Mouse (Mus musculus): Measurements from ENCODE around the gene Cap1.

Gene Cap1

DNA sequence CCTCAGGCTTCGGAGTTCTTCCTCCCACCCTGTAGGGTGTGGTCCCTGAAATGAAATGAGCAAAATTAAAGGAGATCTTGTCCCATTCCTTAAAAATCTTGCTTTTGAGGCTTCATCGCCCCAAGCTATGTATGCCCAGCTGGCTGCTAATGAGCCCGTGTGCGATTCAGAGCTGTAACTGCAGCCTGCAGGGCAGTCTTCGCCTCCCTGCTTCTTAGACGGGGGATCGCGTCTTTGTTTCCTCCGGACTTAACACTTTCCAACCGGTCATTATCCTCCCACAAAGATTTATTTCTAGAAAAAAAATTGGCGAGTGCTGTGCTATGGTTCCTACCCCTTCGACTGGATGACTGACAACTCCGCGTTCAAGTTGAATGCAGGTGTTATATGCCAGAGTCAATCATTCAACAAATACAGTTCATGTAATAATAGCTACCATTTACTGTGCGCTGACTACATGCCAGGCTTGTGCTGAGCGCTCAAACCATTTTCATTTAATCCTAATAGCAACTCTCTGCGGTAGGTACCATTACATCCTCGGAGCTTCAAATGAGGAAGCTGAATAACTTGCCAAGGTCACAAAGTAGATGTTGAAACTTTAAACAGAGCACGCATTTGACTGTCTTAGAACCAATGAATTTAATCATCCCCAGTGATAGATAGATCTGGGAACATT is 861 bp upstream of the Cap1 start:
- no peak for DNase-seq

DNA sequence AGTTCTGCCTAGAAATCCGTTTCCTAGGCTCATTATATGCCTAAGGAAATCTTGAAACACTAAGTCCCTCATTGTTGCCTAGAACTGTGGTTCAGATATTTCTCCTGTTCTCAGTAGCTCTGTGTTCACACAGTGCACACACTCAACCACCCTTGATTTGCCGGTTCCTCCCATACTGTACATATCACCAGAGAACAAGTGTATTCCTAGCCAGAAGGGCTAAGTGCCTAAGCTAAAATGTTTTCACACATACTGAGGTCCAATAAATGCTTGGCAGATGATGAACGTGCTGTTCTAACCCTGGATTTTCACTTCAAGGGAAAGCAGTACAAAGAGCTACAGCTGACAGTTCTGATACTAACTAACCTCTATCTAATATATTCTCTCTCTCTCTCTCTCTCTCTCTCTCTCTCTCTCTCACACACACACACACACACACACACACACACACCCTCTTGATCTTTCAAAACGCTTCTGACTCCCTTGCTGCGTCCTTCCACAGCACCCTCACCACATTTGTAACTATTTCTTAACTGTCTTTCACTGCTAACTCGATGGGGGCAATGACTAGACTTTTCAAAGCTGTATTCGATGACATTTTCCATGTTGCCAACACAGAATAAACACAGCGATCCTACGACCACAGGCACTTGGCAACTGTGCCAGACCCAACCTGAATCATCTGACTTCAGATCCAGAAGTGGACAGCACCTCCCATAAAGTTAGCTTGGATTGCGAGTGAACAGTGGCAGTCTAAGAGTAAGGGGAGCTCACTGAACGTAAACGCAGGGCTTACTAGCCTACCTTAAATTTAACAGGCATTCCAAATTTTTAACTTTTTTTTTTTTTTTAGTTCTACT is 1.1 kb downstream of the Cap1 start:
- DNase-seq = peak; percentile 34

DNA sequence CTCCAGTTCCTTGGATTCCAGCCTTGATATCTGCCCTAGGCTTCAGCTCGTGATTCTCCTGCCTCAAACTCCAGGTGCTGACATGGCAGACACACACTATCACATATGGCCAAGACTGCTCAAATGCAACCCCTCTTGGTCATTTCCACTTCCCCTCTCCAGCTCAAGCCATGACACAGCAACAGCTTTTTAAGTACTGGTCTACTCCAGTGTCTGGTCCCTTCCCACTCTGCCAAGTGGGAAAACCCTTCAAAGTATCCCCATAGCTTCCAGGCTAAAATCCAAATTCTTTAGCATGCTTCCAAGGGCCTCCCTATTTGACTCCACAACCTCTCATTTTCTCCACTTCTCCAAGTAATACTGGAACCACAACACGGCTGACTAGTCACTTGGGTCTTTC is 1.8 kb downstream of the Cap1 start:
- DNase-seq = no peak

DNA sequence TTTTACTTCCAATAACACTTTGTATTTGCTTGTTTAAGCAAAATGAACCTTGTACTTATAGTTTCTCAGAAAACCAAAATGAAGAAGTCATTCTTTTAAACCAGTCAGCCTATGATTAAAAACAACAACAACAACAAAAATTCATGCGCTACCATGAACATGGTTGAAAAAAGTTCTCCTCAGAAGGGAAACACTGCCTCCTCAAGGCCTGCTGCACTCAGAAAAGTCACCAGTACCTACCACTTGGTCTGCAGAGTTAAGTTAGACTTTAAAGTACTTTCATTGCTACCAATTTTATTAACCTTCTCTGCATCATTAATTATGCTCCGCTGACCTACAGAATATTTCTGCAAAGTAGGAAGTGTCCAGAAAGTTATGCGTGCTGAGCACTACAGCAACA is 2.6 kb downstream of the Cap1 start:
- no peak for DNase-seq

DNA sequence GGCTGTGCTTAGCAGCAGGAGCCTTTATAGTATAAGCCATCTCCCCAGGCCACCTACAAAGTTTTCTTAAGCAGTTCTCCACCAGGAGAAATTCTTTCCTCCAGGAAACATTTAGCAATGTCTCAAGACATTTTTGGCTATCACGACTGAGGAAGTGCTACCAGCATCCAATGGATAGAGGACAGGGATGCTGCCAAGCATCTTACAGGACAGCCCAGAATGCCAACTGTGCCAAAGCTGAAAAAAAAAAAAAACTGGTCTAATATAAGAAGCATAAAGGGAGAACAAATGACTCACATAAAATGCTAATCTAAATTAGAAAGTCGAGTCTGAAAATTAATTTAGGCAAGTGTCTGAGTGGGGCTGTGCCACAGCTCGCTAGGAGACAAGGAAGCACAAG is 3.3 kb downstream of the Cap1 start:
- DNase-seq = no peak

DNA sequence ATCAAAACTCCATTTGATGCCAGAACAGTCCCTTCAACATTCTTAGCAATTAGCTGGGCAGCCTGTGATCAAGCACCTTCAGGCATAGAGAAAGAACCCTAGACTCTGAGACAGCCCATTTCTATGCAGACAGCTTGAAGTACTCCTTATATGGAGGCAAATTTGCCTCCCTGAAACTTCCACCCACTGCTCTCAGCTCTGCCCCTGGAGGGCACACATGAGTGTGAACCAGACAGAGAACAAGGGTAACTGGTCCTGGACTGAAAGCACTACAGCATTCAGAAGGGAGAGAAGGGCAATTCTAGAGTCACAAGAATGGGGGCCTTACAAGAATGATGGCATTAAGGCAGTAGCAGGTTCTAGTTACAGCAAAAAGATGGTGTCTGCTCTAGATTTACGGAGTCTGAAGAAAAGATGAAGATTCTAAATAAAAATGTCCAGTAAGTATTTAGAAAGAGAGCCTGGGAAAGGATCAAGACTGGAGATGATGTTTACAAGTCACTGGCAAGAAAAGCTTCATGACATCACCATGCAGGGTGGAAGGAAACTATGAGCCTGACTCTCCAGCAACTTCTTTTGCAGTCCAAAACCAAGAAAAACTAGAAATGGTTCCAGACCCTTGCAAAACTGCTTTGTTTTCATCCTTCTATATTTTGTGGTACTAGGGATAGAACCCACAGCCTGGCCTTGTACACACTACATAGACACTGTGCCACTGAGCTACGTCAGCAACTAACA is 7.4 kb downstream of the Cap1 start:
- DNase-seq = peak; percentile 19

DNA sequence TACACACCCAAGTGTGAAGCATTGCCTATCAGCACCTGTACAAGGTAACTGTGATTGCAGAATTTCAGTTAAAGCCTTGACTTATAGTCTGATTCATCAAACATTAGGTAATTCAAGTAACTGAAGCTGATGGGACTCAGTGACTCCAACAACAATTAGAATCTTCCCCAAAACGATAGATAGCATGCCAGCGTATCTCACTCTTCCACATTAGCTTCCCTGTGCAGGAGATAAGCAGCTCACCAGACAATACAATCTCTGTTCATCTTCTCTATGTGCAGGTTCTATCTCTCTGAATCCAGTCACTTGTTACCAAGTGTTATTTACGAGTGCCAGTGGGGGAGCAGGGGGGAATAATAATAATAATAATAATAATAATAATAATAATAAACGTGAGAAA is 12.3 kb downstream of the Cap1 start:
- no peak for DNase-seq

DNA sequence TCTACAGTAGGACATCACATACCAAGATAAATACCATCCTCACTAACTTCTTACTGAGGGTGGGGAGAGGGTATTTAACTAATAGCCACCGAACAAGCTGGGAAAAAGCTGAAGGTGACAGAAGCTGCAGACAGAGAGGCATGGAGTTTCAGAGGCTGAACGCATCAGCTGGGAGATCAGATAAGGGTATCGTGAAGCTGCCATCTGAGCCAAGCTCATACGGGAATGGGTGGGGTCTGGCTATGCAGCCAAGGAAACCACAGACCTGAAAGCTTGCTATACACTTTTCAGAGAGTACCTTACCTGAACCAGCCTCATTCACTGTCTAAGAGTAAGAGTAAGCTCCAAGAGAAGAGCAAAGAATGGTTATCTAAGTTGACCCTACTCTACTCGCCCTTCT is 12.9 kb downstream of the Cap1 start:
- no peak for DNase-seq

DNA sequence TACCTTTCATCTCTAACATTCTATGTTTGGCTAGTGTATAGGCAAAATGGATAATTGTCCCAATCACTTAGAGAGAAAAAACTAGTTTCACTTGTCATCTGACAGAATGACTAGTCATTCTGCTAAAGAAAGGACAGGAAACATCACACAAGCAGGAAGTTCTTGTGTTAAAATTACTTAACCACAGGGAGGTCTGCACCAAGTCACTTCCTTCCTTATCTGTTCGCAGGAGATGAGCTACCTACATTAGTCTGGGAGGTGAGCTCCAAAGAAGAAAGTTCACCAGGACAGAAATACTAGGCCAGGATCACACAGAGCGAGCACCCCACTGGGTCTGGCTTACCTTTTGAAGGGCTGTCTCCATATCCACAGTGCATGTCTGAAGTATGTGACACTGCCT is 13.9 kb downstream of the Cap1 start:
- DNase-seq = no peak

DNA sequence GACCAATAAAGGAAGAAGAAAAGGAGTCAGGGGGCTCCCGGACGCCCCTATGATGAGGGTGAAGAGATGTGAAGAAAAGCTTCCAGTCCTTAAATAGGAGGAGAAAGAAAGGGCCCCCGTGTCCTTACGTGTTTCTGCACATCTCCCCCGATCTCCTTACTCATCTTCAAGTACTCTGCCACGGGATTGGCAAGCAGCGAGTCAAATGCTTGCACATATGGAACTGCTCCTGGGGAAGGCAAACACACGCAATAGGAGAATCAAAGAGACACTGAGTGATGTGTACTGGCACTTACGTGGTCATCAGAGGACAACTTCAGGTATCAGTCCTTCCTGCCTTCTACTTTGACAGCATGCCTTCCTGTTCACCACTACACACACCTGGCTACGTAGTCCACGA is 14.6 kb downstream of the Cap1 start:
- no peak for DNase-seq

DNA sequence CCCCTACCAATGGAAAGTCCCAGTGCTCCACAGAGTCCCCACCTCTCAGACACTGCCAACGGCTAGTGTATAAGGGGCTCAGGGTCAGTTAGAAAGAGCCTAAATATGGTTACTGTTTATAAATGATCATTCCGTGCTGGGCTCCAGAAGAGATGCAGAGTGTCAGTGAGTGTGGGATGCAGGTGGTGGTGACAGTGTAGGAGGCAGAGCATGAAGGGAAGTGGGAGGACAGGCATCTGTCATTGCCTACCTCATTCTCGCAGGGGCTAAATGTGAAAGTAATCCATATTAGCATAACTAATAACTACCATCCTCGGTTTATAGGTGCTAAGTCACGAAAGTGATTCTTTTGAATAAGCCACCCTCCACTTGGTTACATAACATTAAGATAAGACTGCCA is 15.1 kb downstream of the Cap1 start:
- no peak for DNase-seq

DNA sequence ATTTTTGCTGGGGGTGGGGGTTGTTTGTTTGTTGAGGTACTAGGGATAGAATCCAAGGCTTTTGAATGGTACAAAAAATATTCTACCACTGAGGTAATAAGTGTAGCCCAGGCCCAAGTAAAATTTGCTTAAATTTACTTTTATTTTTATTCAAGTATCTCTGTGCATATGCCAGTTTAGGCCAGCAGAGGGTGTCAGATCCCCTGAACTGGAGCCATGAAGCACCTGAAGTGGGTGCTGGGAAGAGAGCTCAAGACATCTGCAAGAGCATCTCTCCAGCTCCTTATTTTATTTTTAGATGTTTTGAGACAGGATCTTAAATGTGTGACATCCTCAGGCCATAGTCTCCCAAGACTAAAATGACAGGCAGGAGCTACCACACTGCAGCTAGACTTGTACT is 15.8 kb downstream of the Cap1 start:
- peak; percentile 46 for DNase-seq

DNA sequence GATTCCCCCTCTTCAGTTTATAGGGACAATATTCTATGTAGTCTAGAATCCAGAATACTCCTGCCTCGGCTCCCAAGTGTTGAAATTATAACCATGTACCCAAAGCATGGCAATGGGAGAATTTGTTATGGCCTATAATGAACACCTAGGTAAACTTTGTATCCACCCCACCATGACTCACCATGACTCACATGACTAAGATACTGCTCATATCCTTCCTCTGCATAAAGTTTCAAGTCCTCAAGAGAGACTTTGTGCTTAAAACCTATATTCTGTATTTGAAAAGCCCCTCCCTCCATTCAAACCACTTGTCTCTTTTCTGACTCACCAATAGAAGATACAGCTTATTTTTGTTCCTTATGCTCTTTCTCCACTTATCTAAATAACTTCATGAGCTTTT is 17.8 kb downstream of the Cap1 start:
- no peak for DNase-seq

DNA sequence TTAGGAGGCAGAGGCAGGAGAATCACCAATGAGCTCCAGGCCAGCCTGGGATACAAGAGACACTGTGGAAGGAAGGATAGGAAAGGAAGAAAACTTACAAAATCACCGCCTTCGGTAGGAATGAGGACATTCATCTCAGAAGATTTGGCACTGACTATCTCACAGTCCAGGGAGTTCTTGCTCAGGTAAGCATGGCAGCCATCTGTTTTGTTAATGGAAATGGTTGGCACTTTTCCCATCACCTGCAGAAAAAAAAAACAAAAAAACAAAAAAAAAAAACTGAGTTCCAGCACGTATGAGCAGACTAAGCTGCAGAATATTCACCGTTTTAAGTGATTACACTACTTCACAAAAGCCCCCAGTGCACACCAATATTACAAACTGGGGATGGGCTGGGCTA is 24.0 kb downstream of the Cap1 start:
- no peak for DNase-seq

DNA sequence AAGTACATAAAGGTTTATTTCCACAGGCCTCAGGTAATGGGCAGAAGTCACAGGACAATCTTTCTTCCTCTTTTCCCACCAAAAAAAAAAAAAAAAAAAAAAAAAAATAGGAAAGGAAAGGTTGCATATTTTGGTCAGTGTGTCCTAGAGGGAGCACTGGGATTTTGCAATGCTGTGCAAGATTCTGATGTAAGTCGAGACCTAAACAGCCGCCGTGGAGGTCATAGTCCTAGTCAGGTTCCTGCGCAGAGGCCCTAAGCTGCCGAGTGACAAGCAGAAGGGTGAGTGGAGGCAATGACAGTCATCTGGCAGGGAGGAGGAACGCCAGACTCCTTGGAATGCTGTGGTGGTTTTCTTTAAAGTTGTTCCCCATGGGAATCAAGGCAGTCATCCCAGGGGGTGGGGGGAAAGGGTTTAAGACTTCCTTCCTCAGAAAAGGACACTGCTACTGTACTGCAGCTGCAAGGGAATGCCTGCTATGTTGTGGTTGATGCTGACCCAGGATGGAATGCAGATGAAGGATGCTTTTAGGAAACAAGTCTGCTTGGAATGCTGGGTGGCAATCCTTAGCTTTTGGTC is 26.7 kb downstream of the Cap1 start:
- peak; percentile 22 for DNase-seq

DNA sequence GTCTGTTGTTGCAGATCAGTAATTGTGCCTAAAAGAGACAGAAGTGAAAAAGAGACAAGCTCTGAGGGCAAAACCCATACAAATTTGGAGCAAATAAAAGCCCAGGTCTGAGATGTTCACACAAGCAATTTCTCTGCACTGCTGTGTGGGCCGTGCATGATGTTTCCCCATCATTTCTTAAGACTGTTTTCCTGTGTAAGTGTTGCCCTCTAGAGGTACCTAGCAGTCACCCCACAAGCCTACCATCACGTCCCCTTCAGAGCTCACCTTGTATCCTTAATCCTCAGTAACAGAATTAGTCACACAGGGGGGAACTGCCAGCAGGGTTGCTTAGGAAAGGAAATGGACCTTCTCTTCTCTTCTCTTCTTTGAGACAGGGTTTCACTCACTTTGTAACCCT is 27.9 kb downstream of the Cap1 start:
- no peak for DNase-seq

DNA sequence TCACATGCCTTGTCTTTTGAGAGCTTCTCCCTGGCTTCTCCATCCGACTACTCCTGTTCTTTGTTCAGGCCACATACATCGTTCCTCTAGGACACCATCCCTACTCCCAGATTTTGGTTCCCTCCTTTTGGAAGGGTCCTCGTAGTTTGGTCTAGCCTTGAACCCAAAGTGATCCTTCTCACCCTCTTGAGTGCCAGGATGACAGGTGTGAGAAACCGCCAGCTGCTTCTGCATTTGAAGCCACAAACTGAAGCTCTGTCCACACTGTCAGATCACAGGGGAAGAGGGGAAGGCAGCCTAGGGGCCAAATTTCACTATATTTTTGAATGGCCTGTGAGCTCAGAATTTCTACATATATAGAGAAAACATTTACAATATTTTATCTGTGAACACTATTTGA is 31.1 kb downstream of the Cap1 start:
- no peak for DNase-seq

DNA sequence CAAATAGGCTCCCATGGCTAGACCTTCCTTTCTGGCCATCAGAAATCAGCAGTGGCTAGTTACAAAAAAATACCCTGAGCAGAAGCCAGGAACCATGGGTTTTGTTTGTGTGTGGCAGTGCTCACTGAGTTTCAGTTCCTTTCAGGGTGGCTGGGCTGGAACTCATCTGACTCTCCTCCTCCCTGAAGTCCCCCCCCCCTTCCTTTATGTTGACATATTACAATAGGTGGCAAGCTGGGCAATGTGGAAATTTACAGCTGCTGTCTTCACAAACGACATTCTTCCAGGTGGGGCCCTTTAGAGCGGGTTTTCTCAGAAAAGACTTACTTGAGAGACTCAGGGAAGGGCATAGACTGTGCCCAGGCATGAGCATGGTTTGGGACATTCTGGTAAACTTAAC is 32.2 kb downstream of the Cap1 start:
- DNase-seq = no peak

DNA sequence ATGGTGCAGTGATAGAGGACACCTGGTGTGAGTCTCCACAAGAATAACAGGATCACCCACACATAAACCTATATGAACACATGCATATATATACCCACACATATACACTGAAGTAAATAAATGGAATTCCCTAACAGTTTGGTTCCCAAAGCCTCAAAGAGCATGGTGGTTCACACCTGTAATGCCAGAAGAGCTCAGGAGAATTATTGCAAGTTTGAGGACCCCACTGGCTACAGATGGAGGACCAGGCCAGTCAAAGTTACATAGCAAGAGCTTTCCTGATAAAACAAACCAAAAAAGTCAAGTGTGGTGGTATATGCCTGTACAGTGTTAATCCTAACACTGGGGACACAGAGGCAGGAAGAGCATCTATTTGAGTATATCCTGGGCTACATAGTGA is 34.3 kb downstream of the Cap1 start:
- no peak for DNase-seq

DNA sequence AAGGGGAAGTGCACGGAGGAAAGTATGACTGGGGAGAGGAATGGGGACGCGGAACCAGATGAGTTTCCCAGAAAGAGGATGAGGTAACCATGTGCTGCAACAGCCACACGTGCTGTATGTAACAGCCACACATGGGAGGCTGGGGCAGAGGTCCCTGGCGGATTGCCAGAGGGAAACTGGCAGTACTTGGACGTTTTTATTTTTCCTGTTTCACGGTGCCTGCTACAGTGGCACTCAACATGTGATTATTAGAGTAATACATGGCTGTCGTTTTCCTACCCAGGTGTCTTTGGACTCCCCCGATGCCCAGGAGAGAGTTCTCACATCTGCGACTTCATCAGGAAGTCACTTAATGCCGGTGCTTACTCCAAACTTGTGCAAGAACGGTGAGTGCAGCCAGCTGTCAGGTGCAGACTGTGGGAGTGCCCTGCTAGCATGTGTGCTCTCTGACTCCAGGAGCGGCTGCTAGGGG is 37.7 kb downstream of the Cap1 start:
- peak; percentile 51 for DNase-seq

DNA sequence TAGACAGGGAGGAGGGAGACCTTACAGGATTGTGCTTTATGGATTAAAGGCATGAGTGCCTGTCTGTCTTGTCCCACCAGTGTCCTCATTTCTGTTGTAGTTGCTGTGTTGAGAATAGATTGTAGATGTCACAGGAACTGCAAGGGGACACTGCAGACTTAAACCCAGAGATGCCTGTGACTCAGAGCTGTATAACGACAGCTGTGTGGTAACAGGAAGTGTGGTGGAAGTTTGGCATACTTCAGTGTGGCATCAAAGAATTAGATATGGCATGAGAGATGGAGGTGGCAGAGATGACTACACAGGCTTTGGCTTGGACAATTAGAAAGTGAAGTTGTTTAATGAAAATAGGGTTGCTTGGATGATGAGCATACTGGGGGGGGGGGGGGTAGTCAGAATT is 47.4 kb downstream of the Cap1 start:
- no peak for DNase-seq

DNA sequence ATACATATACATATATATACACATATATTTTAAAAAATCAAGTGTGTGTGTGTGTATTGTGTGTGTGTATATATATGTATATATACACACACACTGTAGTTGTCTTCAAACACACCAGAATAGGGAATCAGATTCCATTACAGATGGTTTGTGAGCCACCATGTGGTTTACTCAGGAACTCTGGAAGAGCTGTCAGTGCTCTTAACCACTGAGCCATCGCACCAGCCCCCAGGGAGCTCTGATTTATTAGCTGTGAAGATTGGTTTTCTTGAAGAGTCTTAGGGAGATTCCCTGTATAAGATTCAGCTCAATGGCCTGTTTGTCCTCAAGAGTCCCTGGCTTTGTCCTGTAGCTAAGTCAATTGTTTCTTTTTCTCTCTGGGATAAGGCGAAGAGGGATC is 47.9 kb downstream of the Cap1 start:
- DNase-seq = no peak

DNA sequence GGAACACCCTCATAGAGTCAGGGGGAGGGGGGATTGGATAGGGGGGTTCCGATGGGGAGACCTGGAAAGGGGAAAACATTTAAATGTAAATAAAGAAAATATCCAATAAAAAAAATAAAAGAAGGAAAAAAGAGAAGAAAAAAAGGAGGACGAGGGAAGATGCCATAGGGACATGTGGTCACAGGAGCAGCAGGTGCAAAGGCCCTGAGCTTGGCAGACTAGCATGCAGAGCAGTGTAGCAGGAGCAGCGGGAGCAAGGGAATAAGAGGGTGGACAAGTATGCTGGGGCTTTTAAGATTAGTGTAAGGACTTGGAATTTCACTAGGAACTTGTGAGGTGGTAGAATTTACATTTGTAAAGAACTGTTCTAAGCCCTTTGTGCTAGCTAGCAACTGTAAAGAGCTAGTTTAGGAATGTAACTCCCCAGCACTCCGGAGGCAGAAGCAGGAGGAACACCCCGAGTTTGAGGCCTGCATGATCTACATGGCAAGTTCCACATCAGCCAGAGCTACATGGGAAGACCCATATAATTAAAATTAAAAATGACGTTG is 48.6 kb downstream of the Cap1 start:
- DNase-seq = no peak

All from lung, postnatal 14 days (tissue).